Mouse (Mus musculus) liver, postnatal 0 days (tissue): ENCODE measurements around the gene Zfp536. TPM values are rescaled to one million over a fixed set of nuclear protein-coding genes. Genes with fewer than 3 reads are reported as not detected.

Experiments
- ATAC-seq: fragments of 200-750 bp; cut with Nextera tagmentation; 2 replicates; pipeline ENCODE4 v1.8.0; 2017; ENCODE audit warnings: mild to moderate bottlenecking, moderate library complexity
- DNase-seq: peaks from one replicate; pipeline ENCODE4 v3.0.0-alpha.2; 2016
- H3K27ac ChIP-seq: fragments of 300-500 bp; sonication (generic); 2 replicates; pipeline ENCODE4 v1.5.1; 2014; ENCODE audit warnings: antibody characterized with exemption, moderate library complexity, mild to moderate bottlenecking, low read depth
- H3K27me3 ChIP-seq: fragments of 300-500 bp; sonication (generic); 2 replicates; pipeline ENCODE4 v1.6.1; 2014; ENCODE audit warnings: low read length, control low read depth, mixed read lengths; ENCODE audit not compliant: insufficient read depth
- H3K36me3 ChIP-seq: fragments of 300-500 bp; sonication (generic); replicated peaks from 2 replicates; pipeline ENCODE4 v1.6.1; 2014; ENCODE audit warnings: mild to moderate bottlenecking, control low read depth, low read length, moderate library complexity, mixed read lengths; ENCODE audit not compliant: insufficient read depth
- H3K4me1 ChIP-seq: fragments of 300-500 bp; sonication (generic); 2 replicates; pipeline ENCODE4 v1.6.1; 2014; ENCODE audit warnings: antibody characterized with exemption, mild to moderate bottlenecking, control low read depth; ENCODE audit not compliant: insufficient read depth
- H3K4me2 ChIP-seq: fragments of 300-500 bp; sonication (generic); 2 replicates; pipeline ENCODE4 v1.6.1; 2014; ENCODE audit warnings: low read depth, mild to moderate bottlenecking, low read length, moderate library complexity, mixed read lengths
- H3K4me3 ChIP-seq: fragments of 300-500 bp; sonication (generic); 2 replicates; pipeline ENCODE4 v1.5.1; 2014; ENCODE audit warnings: low read depth, low read length
- H3K9ac ChIP-seq: fragments of 300-500 bp; sonication (generic); replicated peaks from 2 replicates; pipeline ENCODE4 v1.6.1; 2014; ENCODE audit warnings: mild to moderate bottlenecking, moderate library complexity
- H3K9me3 ChIP-seq: fragments of 300-500 bp; sonication (generic); 2 replicates; pipeline ENCODE4 v1.6.1; 2016; ENCODE audit warnings: mild to moderate bottlenecking, control low read depth, low read length, mixed read lengths
- CTCF ChIP-seq: sonication (generic); IDR thresholded peaks from 2 replicates; pipeline ENCODE4 v1.5.1; 2016; ENCODE audit warnings: antibody characterized with exemption, low read depth
- EP300 ChIP-seq: IDR thresholded peaks from 2 replicates; pipeline ENCODE4 v1.6.1; 2016; ENCODE audit warnings: antibody characterized with exemption, low read depth, mild to moderate bottlenecking
- WGBS: fragments of 180-500 bp; shearing (Covaris S2); extraction: QIAGEN DNeasy Blood & Tissue Kit; methylation state at CpG from one replicate; pipeline ENCODE4 v1.1.7; 2014; ENCODE audit not compliant: insufficient replicate concordance; 5-methylcytosine and 5-hydroxymethylcytosine counted together
- polyA plus RNA-seq: library from polyadenylated mRNA; unstranded; fragments of >200 nt; fragmentation: Nextera tagmentation; extraction: Ambion mirVana; gene quantifications from 2 replicates; pipeline ENCODE4 v1.2.1, GENCODE M21; 2015

The Zfp536 gene
- polyA plus RNA-seq, 1 experiment from 2014 or later = not detected

- Histone ChIP-seq H3K27ac (no peak overlapping the region), H3K4me2 (no peak overlapping the region), H3K27me3 (no peaks in the 10 kb centered on the region), H3K4me1 (no peaks in the 10 kb centered on the region), H3K9me3 (no peaks in the 10 kb centered on the region), H3K9ac (no peak overlapping the region), H3K36me3 (no peaks in the 10 kb centered on the region), H3K4me3 (no peak overlapping the region)
- DNase-seq = no peak
- 33% methylated on average over 4 of the region's 4 CpGs for WGBS
- no peak for TF ChIP-seq EP300
- no peak for TF ChIP-seq CTCF
- no peak for ATAC-seq
Measured at GRCm38 (mm10) chr7:37736413-37736720, 37.1 kb downstream of the Zfp536 start.

GRCm38 (mm10) chr7:37735707-37736412, 37.6 kb downstream of the Zfp536 start:
- no peaks in the 10 kb centered on the region for H3K4me1 ChIP-seq
- DNase-seq (no peak), ATAC-seq (no peak)
- no peaks in the 10 kb centered on the region for H3K36me3 ChIP-seq
- H3K27me3 ChIP-seq = no peaks in the 10 kb centered on the region
- H3K9ac ChIP-seq = no peak overlapping the region
- no peak overlapping the region for H3K4me2 ChIP-seq
- no peak overlapping the region for H3K4me3 ChIP-seq
- no peak overlapping the region for H3K27ac ChIP-seq
- no peak for TF ChIP-seq EP300
- TF ChIP-seq CTCF = no peak
- no peaks in the 10 kb centered on the region for H3K9me3 ChIP-seq
- 51% methylated on average over 7 of the region's 7 CpGs for WGBS

- no peak overlapping the region for H3K27ac ChIP-seq
- no peak overlapping the region for H3K4me3 ChIP-seq
- no peaks in the 10 kb centered on the region for H3K36me3 ChIP-seq
- DNase-seq (no peak), ATAC-seq (no peak)
- H3K9me3 ChIP-seq = no peaks in the 10 kb centered on the region
- H3K4me2 ChIP-seq = no peak overlapping the region
- TF ChIP-seq CTCF (no peak), EP300 (no peak)
- H3K4me1 ChIP-seq = no peaks in the 10 kb centered on the region
- no peak overlapping the region for H3K9ac ChIP-seq
- no peaks in the 10 kb centered on the region for H3K27me3 ChIP-seq
- 67% methylated on average over 6 of the region's 6 CpGs for WGBS
Measured at GRCm38 (mm10) chr7:37735101-37735500, 38.3 kb downstream of the Zfp536 start.

- WGBS = 77% methylated on average over 6 of the region's 6 CpGs
- H3K9ac ChIP-seq = no peak overlapping the region
- no peaks in the 10 kb centered on the region for H3K9me3 ChIP-seq
- no peaks in the 10 kb centered on the region for H3K27me3 ChIP-seq
- H3K27ac ChIP-seq = no peak overlapping the region
- no peaks in the 10 kb centered on the region for H3K36me3 ChIP-seq
- no peak overlapping the region for H3K4me3 ChIP-seq
- DNase-seq = no peak
- TF ChIP-seq EP300 = no peak
- no peak for TF ChIP-seq CTCF
- no peak overlapping the region for H3K4me2 ChIP-seq
- ATAC-seq = no peak
- no peaks in the 10 kb centered on the region for H3K4me1 ChIP-seq
Measured at GRCm38 (mm10) chr7:37734576-37734975, 38.9 kb downstream of the Zfp536 start.

GRCm38 (mm10) chr7:37733996-37734395, 39.4 kb downstream of the Zfp536 start:
- TF ChIP-seq CTCF (no peak), EP300 (no peak)
- no peak overlapping the region for H3K9ac ChIP-seq
- no peak overlapping the region for H3K4me3 ChIP-seq
- ATAC-seq (no peak), DNase-seq (no peak)
- no peaks in the 10 kb centered on the region for H3K27me3 ChIP-seq
- H3K4me1 ChIP-seq = no peaks in the 10 kb centered on the region
- no peaks in the 10 kb centered on the region for H3K36me3 ChIP-seq
- no peak overlapping the region for H3K27ac ChIP-seq
- no peak overlapping the region for H3K4me2 ChIP-seq
- no peaks in the 10 kb centered on the region for H3K9me3 ChIP-seq
- 84% methylated on average over 4 of the region's 4 CpGs for WGBS

GRCm38 (mm10) chr7:37732741-37733140, 40.7 kb downstream of the Zfp536 start:
- ATAC-seq (no peak), DNase-seq (no peak)
- Histone ChIP-seq H3K9ac (no peak overlapping the region), H3K27ac (no peak overlapping the region), H3K4me3 (no peak overlapping the region), H3K36me3 (no peaks in the 10 kb centered on the region), H3K4me1 (no peaks in the 10 kb centered on the region), H3K9me3 (no peaks in the 10 kb centered on the region), H3K4me2 (no peak overlapping the region), H3K27me3 (no peaks in the 10 kb centered on the region)
- TF ChIP-seq CTCF (no peak), EP300 (no peak)
- 66% methylated on average over 4 of the region's 4 CpGs for WGBS
